Mouse (Mus musculus) bone marrow, adult 2 months (tissue): Measurements from ENCODE around the gene B3galnt1.

Source experiments
- CTCF ChIP-seq: fragments of 200-500 bp; IDR thresholded peaks from 2 replicates; pipeline ENCODE4 v1.5.1; 2011; ENCODE audit warnings: low read length, control low read depth; ENCODE audit not compliant: control insufficient read depth, insufficient read depth
- POLR2A ChIP-seq: fragments of 200-500 bp; IDR thresholded peaks from 2 replicates; pipeline ENCODE4 v1.6.1; 2011; ENCODE audit warnings: low read depth, mild to moderate bottlenecking, control low read depth, low read length, borderline replicate concordance; ENCODE audit not compliant: control insufficient read depth

DNA sequence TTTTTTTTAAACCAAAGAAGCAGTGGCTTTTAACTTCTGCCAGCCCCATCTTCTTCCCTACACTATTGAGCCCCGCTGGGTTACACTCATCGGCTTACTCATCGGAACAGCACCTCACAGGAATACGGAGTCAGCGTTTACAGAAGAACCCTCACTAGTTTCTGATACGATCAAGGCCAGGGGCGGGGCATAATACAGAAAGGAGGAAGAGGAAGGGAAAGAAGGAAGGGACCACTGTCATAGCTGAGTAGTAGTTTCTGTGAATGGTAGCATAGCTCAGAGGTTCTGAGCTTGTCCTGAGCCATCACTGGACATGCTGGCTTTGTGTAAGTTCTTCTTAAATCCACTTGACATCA, 38.8 kb downstream of the B3galnt1 start:
- TF ChIP-seq POLR2A = no peak
- no peak for TF ChIP-seq CTCF
